Mouse (Mus musculus) forebrain, embryonic 11.5 days (tissue): ENCODE measurements around the gene Farsb. TPM values are rescaled to one million over a fixed set of nuclear protein-coding genes. Genes with fewer than 3 reads are reported as not detected.

ENCODE experiments used
- ATAC-seq: fragments of 200-750 bp; cut with Nextera tagmentation; replicated peaks from 2 replicates; pipeline ENCODE4 v1.8.0; 2017; ENCODE audit warnings: moderate TSS enrichment; ENCODE audit not compliant: low FRiP score
- DNase-seq: peaks from one replicate; pipeline ENCODE4 v3.0.0-alpha.2; 2017; ENCODE audit warnings: low spot score
- H3K27ac ChIP-seq: fragments of 300-500 bp; sonication (generic); 2 replicates; pipeline ENCODE4 v1.5.1; 2014; ENCODE audit warnings: low read depth, low read length
- H3K27me3 ChIP-seq: fragments of 300-500 bp; sonication (generic); 2 replicates; pipeline ENCODE4 v1.6.1; 2014; ENCODE audit warnings: mild to moderate bottlenecking, low read length, mixed read lengths; ENCODE audit not compliant: control insufficient read depth, insufficient read depth
- H3K36me3 ChIP-seq: fragments of 300-500 bp; sonication (generic); 2 replicates; pipeline ENCODE4 v1.6.1; 2014; ENCODE audit warnings: mild to moderate bottlenecking, low read length, moderate library complexity, mixed read lengths; ENCODE audit not compliant: control insufficient read depth, insufficient read depth
- H3K4me1 ChIP-seq: fragments of 300-500 bp; sonication (generic); replicated peaks from 2 replicates; pipeline ENCODE4 v1.6.1; 2014; ENCODE audit warnings: low read length, mixed read lengths; ENCODE audit not compliant: control insufficient read depth, insufficient read depth
- H3K4me2 ChIP-seq: fragments of 300-500 bp; sonication (generic); 2 replicates; pipeline ENCODE4 v1.6.1; 2014; ENCODE audit warnings: low read depth, mild to moderate bottlenecking, low read length, moderate library complexity, mixed read lengths; ENCODE audit not compliant: severe bottlenecking
- H3K4me3 ChIP-seq: fragments of 300-500 bp; sonication (generic); 2 replicates; pipeline ENCODE4 v1.5.1; 2014; ENCODE audit warnings: low read depth, low read length
- H3K9ac ChIP-seq: fragments of 300-500 bp; sonication (generic); 2 replicates; pipeline ENCODE4 v1.6.1; 2014; ENCODE audit warnings: low read length
- H3K9me3 ChIP-seq: fragments of 300-500 bp; sonication (generic); 2 replicates; pipeline ENCODE4 v1.6.1; 2016; ENCODE audit warnings: low read length, mixed read lengths; ENCODE audit not compliant: control insufficient read depth
- WGBS: fragments of 180-500 bp; shearing (Covaris S2); extraction: QIAGEN DNeasy Blood & Tissue Kit; methylation state at CpG from one replicate; pipeline ENCODE4 v1.1.7; 2014; 5-methylcytosine and 5-hydroxymethylcytosine counted together
- polyA plus RNA-seq: library from polyadenylated mRNA; unstranded; fragments of >200 nt; fragmentation: Nextera tagmentation; extraction: Ambion mirVana; gene quantifications from 2 replicates; pipeline ENCODE4 v1.2.1, GENCODE M21; 2014

The Farsb gene
- polyA plus RNA-seq, 1 experiment from 2014 or later, result 147 TPM

GRCm38 (mm10) chr1:78452544-78452943, 36.2 kb downstream of the Farsb start:
- H3K4me2 ChIP-seq, result no peak overlapping the region
- DNase-seq, result no peak
- no peaks in the 10 kb centered on the region for H3K36me3 ChIP-seq
- no peak overlapping the region for H3K4me3 ChIP-seq
- no peaks in the 10 kb centered on the region for H3K4me1 ChIP-seq
- H3K9ac ChIP-seq, result no peak overlapping the region
- H3K9me3 ChIP-seq, result no peaks in the 10 kb centered on the region
- H3K27me3 ChIP-seq, result no peaks in the 10 kb centered on the region
- no peak overlapping the region for H3K27ac ChIP-seq
- WGBS, result 92% methylated on average over 6 of the region's 6 CpGs
- no peak for ATAC-seq

DNA sequence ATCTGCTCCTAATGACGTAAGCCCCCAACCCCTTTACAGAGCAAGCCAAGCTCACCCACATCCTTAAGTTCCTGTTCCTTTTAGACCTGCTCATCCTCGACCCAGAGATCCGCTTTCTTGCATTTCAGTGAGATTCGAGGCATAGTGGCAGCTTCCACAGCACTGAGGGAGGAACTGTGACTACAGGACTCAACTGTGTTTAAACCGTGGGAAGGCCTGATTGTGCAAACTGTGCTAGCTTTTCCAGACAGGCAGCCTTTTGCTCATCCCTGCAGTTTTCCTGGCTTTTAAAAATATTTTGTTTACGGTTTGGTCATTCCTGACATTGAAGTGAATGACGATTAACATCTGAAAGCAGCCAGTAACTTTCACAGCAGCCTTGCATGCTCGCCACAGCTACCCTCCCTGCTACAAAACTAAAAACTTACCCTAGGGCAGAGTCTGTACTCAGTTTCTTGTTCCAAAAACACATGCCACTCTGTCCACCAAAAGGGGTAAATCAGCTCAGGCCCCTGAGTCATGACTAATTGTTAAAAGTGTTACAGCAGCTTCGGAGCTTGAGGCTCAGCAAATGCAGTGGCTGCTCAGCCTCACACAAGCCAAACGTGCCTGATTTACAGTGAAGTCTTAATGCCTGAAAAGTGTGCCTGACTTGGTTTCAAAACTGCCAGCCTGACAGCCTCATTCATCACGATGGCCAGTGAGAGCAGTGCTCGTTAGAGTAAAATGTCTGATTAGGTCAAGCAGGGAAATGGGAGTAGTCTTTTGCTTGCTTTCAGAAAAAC, 37.4 kb downstream of the Farsb start:
- DNase-seq (no peak), ATAC-seq (no peak)
- no peak overlapping the region for H3K4me3 ChIP-seq
- H3K4me1 ChIP-seq, result no peaks in the 10 kb centered on the region
- H3K9ac ChIP-seq, result no peak overlapping the region
- H3K27ac ChIP-seq, result no peak overlapping the region
- H3K27me3 ChIP-seq, result no peaks in the 10 kb centered on the region
- H3K9me3 ChIP-seq, result no peaks in the 10 kb centered on the region
- no peaks in the 10 kb centered on the region for H3K36me3 ChIP-seq
- H3K4me2 ChIP-seq, result no peak overlapping the region
- WGBS, result 77% methylated on average over 12 of the region's 12 CpGs

DNA sequence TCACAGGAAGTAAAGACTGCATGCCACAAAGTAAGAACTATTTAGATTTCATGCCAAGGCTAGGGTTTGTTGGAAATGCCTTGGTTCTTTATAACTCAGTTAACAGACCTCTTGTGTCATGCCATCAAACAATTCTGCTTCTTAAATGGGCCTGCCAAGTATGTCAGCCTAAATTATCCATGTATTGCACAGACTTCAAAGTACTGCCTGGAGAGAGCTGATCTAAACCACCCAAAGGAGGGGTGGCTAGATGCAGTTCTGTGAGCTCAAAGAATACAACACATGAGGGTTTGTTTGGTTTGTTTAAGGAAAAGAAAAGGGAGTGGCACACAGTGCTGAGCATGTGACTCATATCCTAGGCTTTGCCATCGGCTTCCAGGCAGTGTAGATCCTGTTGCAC, 40.6 kb downstream of the Farsb start:
- H3K27me3 ChIP-seq, result no peaks in the 10 kb centered on the region

DNA sequence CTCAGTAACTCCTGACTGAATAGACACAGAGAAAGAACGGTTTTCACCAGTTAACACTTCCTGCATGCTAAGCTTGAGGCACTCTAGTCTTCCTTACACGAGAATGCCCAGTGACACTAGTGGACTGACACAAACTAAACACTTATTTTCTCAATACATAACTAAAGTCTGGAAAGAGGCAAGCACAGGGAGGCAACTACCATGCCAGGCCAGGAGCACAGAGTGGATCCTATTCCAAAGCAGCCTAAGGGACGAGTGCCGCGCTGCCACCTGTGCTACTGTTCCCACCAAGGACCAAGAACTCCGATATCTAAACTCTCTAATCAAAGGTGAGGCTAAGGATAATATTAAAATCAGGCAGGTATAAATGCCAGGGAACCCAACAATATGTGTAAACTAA, 42.0 kb downstream of the Farsb start:
- DNase-seq (no peak), ATAC-seq (no peak)
- H3K4me1 ChIP-seq, result no peaks in the 10 kb centered on the region
- no peaks in the 10 kb centered on the region; the same call in 1 of the 2 replicates for H3K36me3 ChIP-seq
- no peaks in the 10 kb centered on the region for H3K9me3 ChIP-seq
- no peak overlapping the region for H3K9ac ChIP-seq
- no peak overlapping the region for H3K4me3 ChIP-seq
- H3K4me2 ChIP-seq, result no peak overlapping the region
- H3K27me3 ChIP-seq, result no peaks in the 10 kb centered on the region
- no peak overlapping the region for H3K27ac ChIP-seq
- WGBS, result 97% methylated on average over 6 of the region's 6 CpGs

More for the DNA sequence above, 40.6 kb downstream of the Farsb start:
- H3K4me3 ChIP-seq, result no peak overlapping the region
- H3K9ac ChIP-seq, result no peak overlapping the region
- H3K36me3 ChIP-seq, result no peaks in the 10 kb centered on the region; the same call in 1 of the 2 replicates
- H3K9me3 ChIP-seq, result no peaks in the 10 kb centered on the region
- H3K4me1 ChIP-seq, result no peaks in the 10 kb centered on the region
- ATAC-seq (peak; percentile 60; the same call in 1 of the 2 replicates), DNase-seq (no peak)
- WGBS, result 64% methylated on average over 1 of the region's 1 CpGs
- H3K4me2 ChIP-seq, result no peak overlapping the region
- H3K27ac ChIP-seq, result no peak overlapping the region

- H3K9ac ChIP-seq, result no peak overlapping the region
- no peaks in the 10 kb centered on the region for H3K9me3 ChIP-seq
- no peaks in the 10 kb centered on the region for H3K27me3 ChIP-seq
- ATAC-seq (no peak), DNase-seq (no peak)
- H3K36me3 ChIP-seq, result no peaks in the 10 kb centered on the region; the same call in 1 of the 2 replicates
- H3K4me3 ChIP-seq, result no peak overlapping the region
- H3K4me1 ChIP-seq, result no peaks in the 10 kb centered on the region
- no peak overlapping the region for H3K27ac ChIP-seq
- H3K4me2 ChIP-seq, result no peak overlapping the region
- 94% methylated on average over 8 of the region's 8 CpGs for WGBS
Observed at GRCm38 (mm10) chr1:78446232-78446631, 42.5 kb downstream of the Farsb start.

DNA sequence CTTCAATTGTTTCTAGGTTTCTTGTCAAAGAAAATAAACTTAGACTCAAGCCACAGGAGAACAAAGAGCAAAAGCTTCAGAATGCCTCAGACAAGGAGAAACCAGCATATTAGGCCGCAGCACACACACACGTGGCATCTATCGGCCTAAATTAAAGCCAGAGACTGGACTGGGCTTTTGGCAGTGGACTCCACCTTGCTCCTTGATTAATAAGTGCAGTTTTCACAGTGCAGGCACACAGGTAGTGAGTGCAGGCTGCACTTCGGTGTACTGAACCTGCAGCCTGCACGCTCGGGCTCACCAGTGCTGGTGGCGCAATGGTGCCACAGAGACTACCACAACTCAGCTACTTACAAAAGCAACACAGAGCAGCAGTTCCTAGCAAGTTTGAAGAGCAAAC, 45.6 kb downstream of the Farsb start:
- Histone ChIP-seq H3K4me1 (no peaks in the 10 kb centered on the region), H3K9ac (no peak overlapping the region), H3K36me3 (no peaks in the 10 kb centered on the region; the same call in 1 of the 2 replicates), H3K27me3 (no peaks in the 10 kb centered on the region), H3K9me3 (no peaks in the 10 kb centered on the region), H3K27ac (no peak overlapping the region), H3K4me3 (no peak overlapping the region), H3K4me2 (no peak overlapping the region)
- 88% methylated on average over 7 of the region's 7 CpGs for WGBS
- DNase-seq (no peak), ATAC-seq (no peak)

DNA sequence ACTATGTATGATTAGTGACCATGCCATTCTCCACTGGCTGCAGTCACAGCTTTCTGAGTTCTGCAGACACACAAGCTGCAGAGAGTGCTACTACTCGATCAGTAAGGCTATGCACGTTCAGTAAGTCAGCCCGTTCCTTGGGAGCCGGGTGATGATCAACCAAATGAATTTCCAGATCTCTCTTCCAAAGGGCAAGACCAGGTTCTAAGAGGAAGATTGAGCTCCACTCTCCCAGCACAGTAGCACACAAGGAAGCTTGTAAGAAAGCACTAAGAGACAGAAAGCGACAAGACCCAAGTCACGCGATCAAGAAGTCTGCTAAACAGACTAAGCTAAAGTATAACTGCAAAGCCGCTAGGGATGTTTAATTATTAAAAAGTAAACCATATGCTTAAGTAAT, 48.0 kb downstream of the Farsb start:
- Histone ChIP-seq H3K4me3 (no peak overlapping the region), H3K9me3 (no peaks in the 10 kb centered on the region), H3K4me2 (no peak overlapping the region), H3K9ac (no peak overlapping the region), H3K27me3 (no peaks in the 10 kb centered on the region), H3K27ac (no peak overlapping the region), H3K36me3 (no peaks in the 10 kb centered on the region; the same call in 1 of the 2 replicates), H3K4me1 (no peaks in the 10 kb centered on the region)
- WGBS, result 93% methylated on average over 8 of the region's 8 CpGs
- no peak for DNase-seq
- no peak for ATAC-seq

DNA sequence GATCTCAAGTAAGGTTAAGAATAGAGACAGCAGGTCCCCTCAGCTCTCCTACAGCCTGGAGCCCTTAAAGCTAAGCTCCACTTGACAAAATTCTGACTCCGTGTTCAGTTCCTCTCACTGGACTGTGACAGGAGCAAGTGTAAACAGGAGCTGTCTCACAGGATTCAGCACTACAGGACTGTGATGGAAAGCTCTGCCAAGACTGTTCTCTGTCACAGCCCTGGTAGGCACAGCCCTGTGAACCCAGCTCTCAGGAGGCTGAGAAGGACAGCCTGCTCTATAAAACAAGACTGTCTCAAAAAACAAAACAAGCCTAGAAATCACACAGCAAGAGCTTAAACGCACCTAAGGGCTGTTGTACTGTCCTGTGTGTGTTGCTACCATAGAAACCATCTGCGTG, 51.5 kb downstream of the Farsb start:
- WGBS, result 76% methylated on average over 3 of the region's 3 CpGs
- Histone ChIP-seq H3K4me1 (no peaks in the 10 kb centered on the region), H3K4me3 (no peak overlapping the region), H3K9me3 (no peaks in the 10 kb centered on the region), H3K27me3 (no peaks in the 10 kb centered on the region), H3K9ac (no peak overlapping the region), H3K4me2 (no peak overlapping the region), H3K27ac (no peak overlapping the region), H3K36me3 (no peaks in the 10 kb centered on the region)
- no peak for DNase-seq
- ATAC-seq, result no peak

DNA sequence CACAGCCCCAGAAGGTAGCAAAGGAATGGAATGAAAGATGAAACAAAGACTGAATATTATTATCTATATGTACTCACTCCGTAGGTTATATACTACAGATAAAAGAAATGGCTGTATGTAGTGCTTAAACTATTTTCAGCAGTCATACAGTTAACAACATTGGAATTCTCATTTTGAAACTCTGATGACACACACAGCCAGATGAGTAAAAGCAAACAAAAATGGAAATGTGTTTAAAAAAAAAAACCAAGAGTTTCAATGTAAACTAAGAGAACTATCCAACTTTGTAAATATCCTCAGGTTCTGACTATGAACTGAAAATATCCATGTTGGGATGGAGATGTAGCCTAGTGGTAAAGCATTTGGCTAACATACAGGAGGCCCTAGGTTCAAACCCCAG, 52.3 kb downstream of the Farsb start:
- ATAC-seq (no peak), DNase-seq (no peak)
- H3K4me2 ChIP-seq, result no peak overlapping the region
- no peak overlapping the region for H3K9ac ChIP-seq
- 87% methylated on average over 1 of the region's 1 CpGs for WGBS
- H3K27me3 ChIP-seq, result no peaks in the 10 kb centered on the region
- H3K4me1 ChIP-seq, result no peaks in the 10 kb centered on the region
- H3K27ac ChIP-seq, result no peak overlapping the region
- H3K9me3 ChIP-seq, result no peaks in the 10 kb centered on the region
- no peaks in the 10 kb centered on the region for H3K36me3 ChIP-seq
- no peak overlapping the region for H3K4me3 ChIP-seq
